Mouse (Mus musculus) kidney, embryonic 15.5 days (tissue): Measurements from ENCODE around the gene Apod. TPM values are rescaled to one million over a fixed set of nuclear protein-coding genes. Genes with fewer than 3 reads are reported as not detected.

Source experiments
- ATAC-seq: fragments of 200-750 bp; cut with Nextera tagmentation; replicated peaks from 2 replicates; pipeline ENCODE4 v1.8.0; 2017; ENCODE audit warnings: moderate TSS enrichment; ENCODE audit not compliant: low FRiP score
- H3K27ac ChIP-seq: fragments of 300-500 bp; sonication (generic); 2 replicates; pipeline ENCODE4 v1.5.1; 2015; ENCODE audit warnings: mild to moderate bottlenecking, inconsistent platforms
- H3K27me3 ChIP-seq: fragments of 300-500 bp; sonication (generic); 2 replicates; pipeline ENCODE4 v1.6.1; 2015; ENCODE audit warnings: inconsistent platforms
- H3K36me3 ChIP-seq: fragments of 300-500 bp; sonication (generic); 2 replicates; pipeline ENCODE4 v1.6.1; 2015; ENCODE audit warnings: inconsistent platforms
- H3K4me1 ChIP-seq: fragments of 300-500 bp; sonication (generic); 2 replicates; pipeline ENCODE4 v1.6.1; 2015; ENCODE audit warnings: inconsistent platforms
- H3K4me2 ChIP-seq: fragments of 300-500 bp; sonication (generic); 2 replicates; pipeline ENCODE4 v1.6.1; 2015; ENCODE audit warnings: moderate library complexity, mild to moderate bottlenecking, inconsistent platforms
- H3K4me3 ChIP-seq: fragments of 300-500 bp; sonication (generic); replicated peaks from 2 replicates; pipeline ENCODE4 v1.5.1; 2015; ENCODE audit warnings: mild to moderate bottlenecking, inconsistent platforms
- H3K9ac ChIP-seq: fragments of 300-500 bp; sonication (generic); 2 replicates; pipeline ENCODE4 v1.6.1; 2015; ENCODE audit warnings: mild to moderate bottlenecking, inconsistent platforms
- H3K9me3 ChIP-seq: fragments of 300-500 bp; sonication (generic); replicated peaks from 2 replicates; pipeline ENCODE4 v1.6.1; 2016; ENCODE audit warnings: inconsistent platforms
- WGBS: fragments of 180-500 bp; shearing (Covaris S2); methylation state at CpG from one replicate; pipeline ENCODE4 v1.1.7; 2015; ENCODE audit warnings: mixed read lengths; 5-methylcytosine and 5-hydroxymethylcytosine counted together
- polyA plus RNA-seq: library from polyadenylated mRNA; unstranded; fragments of >200 nt; fragmentation: Nextera tagmentation; extraction: Ambion mirVana; gene quantifications from 2 replicates; pipeline ENCODE4 v1.2.1, GENCODE M21; 2015

The Apod gene
- polyA plus RNA-seq, 1 experiment from 2014 or later = 0.36 TPM

- H3K27me3 ChIP-seq = no peaks in the 10 kb centered on the region
- no peak overlapping the region for H3K4me3 ChIP-seq
- no peak overlapping the region for H3K4me2 ChIP-seq
- H3K9ac ChIP-seq = no peak overlapping the region
- H3K4me1 ChIP-seq = peaks cover 20% of the 10 kb centered on the region
- H3K9me3 ChIP-seq = no peaks in the 10 kb centered on the region
- WGBS = 31% methylated on average over 11 of the region's 11 CpGs
- no peak overlapping the region for H3K27ac ChIP-seq
- H3K36me3 ChIP-seq = no peaks in the 10 kb centered on the region
- peak; percentile 55 for ATAC-seq
These were observed 15.2 kb downstream of the Apod start for GRCm38 (mm10) chr16:31299164-31299959.

- Histone ChIP-seq H3K4me3 (no peak overlapping the region), H3K4me1 (peaks cover 28% of the 10 kb centered on the region), H3K36me3 (no peaks in the 10 kb centered on the region), H3K27ac (no peak overlapping the region), H3K4me2 (no peak overlapping the region), H3K9me3 (no peaks in the 10 kb centered on the region), H3K27me3 (no peaks in the 10 kb centered on the region), H3K9ac (no peak overlapping the region)
- no peak for ATAC-seq
- 89% methylated on average over 7 of the region's 7 CpGs for WGBS
These were observed 17.5 kb downstream of the Apod start for GRCm38 (mm10) chr16:31297113-31297512.

GRCm38 (mm10) chr16:31293761-31294160, 20.8 kb downstream of the Apod start:
- H3K4me1 ChIP-seq = peaks cover 23% of the 10 kb centered on the region
- no peaks in the 10 kb centered on the region for H3K36me3 ChIP-seq
- no peak for ATAC-seq
- WGBS = 52% methylated on average over 4 of the region's 4 CpGs
- no peak overlapping the region for H3K4me3 ChIP-seq
- no peak overlapping the region for H3K27ac ChIP-seq
- H3K27me3 ChIP-seq = no peaks in the 10 kb centered on the region
- H3K9me3 ChIP-seq = no peaks in the 10 kb centered on the region
- no peak overlapping the region for H3K4me2 ChIP-seq
- no peak overlapping the region for H3K9ac ChIP-seq

- Histone ChIP-seq H3K36me3 (no peaks in the 10 kb centered on the region), H3K4me2 (0 out of 2 replicates have a peak overlapping the region, but pooled peaks have one; percentile 25), H3K9ac (no peak overlapping the region), H3K4me1 (peaks cover 23% of the 10 kb centered on the region), H3K4me3 (no peak overlapping the region), H3K27me3 (no peaks in the 10 kb centered on the region), H3K27ac (peak overlapping the region; percentile 80), H3K9me3 (no peaks in the 10 kb centered on the region)
- WGBS = 71% methylated on average over 7 of the region's 7 CpGs
- no peak for ATAC-seq
These were observed 23.8 kb downstream of the Apod start for GRCm38 (mm10) chr16:31290751-31291365.

- no peak overlapping the region for H3K4me3 ChIP-seq
- 0 out of 2 replicates have a peak overlapping the region, but pooled peaks have one; percentile 25 for H3K4me2 ChIP-seq
- H3K36me3 ChIP-seq = no peaks in the 10 kb centered on the region
- peak; percentile 80; the same call in 1 of the 2 replicates for ATAC-seq
- no peaks in the 10 kb centered on the region for H3K9me3 ChIP-seq
- WGBS = 28% methylated on average over 10 of the region's 10 CpGs
- H3K27ac ChIP-seq = peak overlapping the region; percentile 80
- H3K27me3 ChIP-seq = no peaks in the 10 kb centered on the region
- H3K9ac ChIP-seq = no peak overlapping the region
- H3K4me1 ChIP-seq = peaks cover 23% of the 10 kb centered on the region
These were observed 24.3 kb downstream of the Apod start for GRCm38 (mm10) chr16:31290281-31290680.

- ATAC-seq = no peak
- Histone ChIP-seq H3K9ac (no peak overlapping the region), H3K4me3 (no peak overlapping the region), H3K27me3 (no peaks in the 10 kb centered on the region), H3K9me3 (no peaks in the 10 kb centered on the region), H3K27ac (no peak overlapping the region), H3K4me1 (peaks cover 21% of the 10 kb centered on the region), H3K36me3 (no peaks in the 10 kb centered on the region), H3K4me2 (no peak overlapping the region)
- WGBS = 83% methylated on average over 3 of the region's 3 CpGs
These were observed 26.9 kb downstream of the Apod start for GRCm38 (mm10) chr16:31287712-31288111.

- Histone ChIP-seq H3K27me3 (no peaks in the 10 kb centered on the region), H3K9me3 (no peaks in the 10 kb centered on the region), H3K9ac (no peak overlapping the region), H3K4me2 (no peak overlapping the region), H3K27ac (no peak overlapping the region), H3K4me1 (peaks cover 14% of the 10 kb centered on the region; the same call in 1 of the 2 replicates), H3K4me3 (no peak overlapping the region), H3K36me3 (no peaks in the 10 kb centered on the region)
- ATAC-seq = no peak
- 91% methylated on average over 11 of the region's 11 CpGs for WGBS
These were observed 27.7 kb downstream of the Apod start for GRCm38 (mm10) chr16:31286801-31287488.

GRCm38 (mm10) chr16:31281981-31282380, 32.6 kb downstream of the Apod start:
- no peaks in the 10 kb centered on the region for H3K36me3 ChIP-seq
- no peak overlapping the region for H3K4me2 ChIP-seq
- H3K4me1 ChIP-seq = peaks cover 7% of the 10 kb centered on the region; the same call in 1 of the 2 replicates
- H3K9me3 ChIP-seq = no peaks in the 10 kb centered on the region
- WGBS = 90% methylated on average over 2 of the region's 2 CpGs
- no peak overlapping the region for H3K4me3 ChIP-seq
- ATAC-seq = no peak
- no peak overlapping the region for H3K27ac ChIP-seq
- no peaks in the 10 kb centered on the region for H3K27me3 ChIP-seq
- no peak overlapping the region for H3K9ac ChIP-seq

GRCm38 (mm10) chr16:31280176-31280575, 34.4 kb downstream of the Apod start:
- H3K9me3 ChIP-seq = no peaks in the 10 kb centered on the region
- ATAC-seq = no peak
- WGBS = 88% methylated on average over 4 of the region's 4 CpGs
- H3K9ac ChIP-seq = no peak overlapping the region
- no peaks in the 10 kb centered on the region for H3K27me3 ChIP-seq
- no peak overlapping the region for H3K4me3 ChIP-seq
- no peak overlapping the region for H3K27ac ChIP-seq
- H3K4me2 ChIP-seq = no peak overlapping the region
- H3K36me3 ChIP-seq = no peaks in the 10 kb centered on the region
- peaks cover 21% of the 10 kb centered on the region for H3K4me1 ChIP-seq

- no peak overlapping the region for H3K27ac ChIP-seq
- peaks cover 26% of the 10 kb centered on the region for H3K4me1 ChIP-seq
- 45% methylated on average over 6 of the region's 6 CpGs for WGBS
- no peak overlapping the region for H3K4me3 ChIP-seq
- no peaks in the 10 kb centered on the region for H3K9me3 ChIP-seq
- H3K4me2 ChIP-seq = no peak overlapping the region
- H3K36me3 ChIP-seq = no peaks in the 10 kb centered on the region
- H3K27me3 ChIP-seq = no peaks in the 10 kb centered on the region
- H3K9ac ChIP-seq = no peak overlapping the region
- no peak for ATAC-seq
These were observed 36.0 kb downstream of the Apod start for GRCm38 (mm10) chr16:31278581-31278980.

GRCm38 (mm10) chr16:31278081-31278480, 36.5 kb downstream of the Apod start:
- no peaks in the 10 kb centered on the region for H3K36me3 ChIP-seq
- H3K9ac ChIP-seq = no peak overlapping the region
- ATAC-seq = no peak
- H3K9me3 ChIP-seq = no peaks in the 10 kb centered on the region
- H3K27me3 ChIP-seq = no peaks in the 10 kb centered on the region
- no peak overlapping the region for H3K4me2 ChIP-seq
- H3K4me1 ChIP-seq = peaks cover 31% of the 10 kb centered on the region
- H3K4me3 ChIP-seq = no peak overlapping the region
- H3K27ac ChIP-seq = no peak overlapping the region
- WGBS = 72% methylated on average over 2 of the region's 2 CpGs

GRCm38 (mm10) chr16:31276962-31277361, 37.6 kb downstream of the Apod start:
- no peak overlapping the region for H3K4me2 ChIP-seq
- no peaks in the 10 kb centered on the region for H3K36me3 ChIP-seq
- WGBS = 52% methylated on average over 7 of the region's 7 CpGs
- H3K4me3 ChIP-seq = no peak overlapping the region
- ATAC-seq = no peak
- H3K27me3 ChIP-seq = no peaks in the 10 kb centered on the region
- H3K9ac ChIP-seq = no peak overlapping the region
- H3K27ac ChIP-seq = peak overlapping the region; percentile 63
- peaks cover 40% of the 10 kb centered on the region for H3K4me1 ChIP-seq
- H3K9me3 ChIP-seq = no peaks in the 10 kb centered on the region
